Mouse (Mus musculus) embryonic stem cell, embryonic (primary cell): Measurements from ENCODE around the gene Nkx2-5.

ENCODE experiments used
- CTCF ChIA-PET, 4 experiments: fragments of 300-600 bp in 2 of 4; fragments of 350-600 bp in 2 of 4; sonication (Branson Sonifier 250); formaldehyde crosslinking; loops; one replicate each; lab custom pipeline; 2022; ENCODE audit warnings: inconsistent platforms in 2 of 4; lab: Charles Lee
- POLR2A ChIA-PET, 4 experiments: fragments of 300-600 bp in 2 of 4; fragments of 350-600 bp in 2 of 4; sonication (Branson Sonifier 250); formaldehyde crosslinking; loops; one replicate each; lab custom pipeline; 2022; ENCODE audit warnings: antibody characterized with exemption in 4 of 4, inconsistent platforms in 1 of 4; lab: Charles Lee

Gene Nkx2-5

GRCm38 (mm10) chr17:26864343-26864742 lies 19.5 kb upstream of the Nkx2-5 start:
- ChIA-PET POLR2A (no interaction called here), CTCF (no interaction called here)

GRCm38 (mm10) chr17:26861793-26862192 lies 17.0 kb upstream of the Nkx2-5 start:
- CTCF ChIA-PET = interaction anchor here in 2 of 4 experiments (1.0 to 1.4 kb wide), 2 partner anchors 32 to 67 kb away, joined by 3 to 4 read pairs; no protein-coding TSS in a partner anchor
- POLR2A ChIA-PET = interaction anchor here in 1 of 4 experiments (1.3 kb wide), 1 partner anchor 13 kb away, joined by 4 read pairs; no protein-coding TSS in a partner anchor

GRCm38 (mm10) chr17:26861383-26861782 lies 16.6 kb upstream of the Nkx2-5 start:
- CTCF ChIA-PET = interaction anchor here in 2 of 4 experiments (1.0 to 1.4 kb wide), 2 partner anchors 32 to 66 kb away, joined by 3 to 4 read pairs; no protein-coding TSS in a partner anchor

GRCm38 (mm10) chr17:26860906-26861305 lies 16.1 kb upstream of the Nkx2-5 start:
- ChIA-PET CTCF (interaction anchor here in 2 of 4 experiments (1.0 to 1.4 kb wide), 2 partner anchors 33 to 66 kb away, joined by 3 to 4 read pairs; no protein-coding TSS in a partner anchor), POLR2A (no interaction called here)

More at GRCm38 (mm10) chr17:26861383-26861782, 16.6 kb upstream of the Nkx2-5 start:
- POLR2A ChIA-PET = interaction anchor here in 1 of 4 experiments (1.3 kb wide), 1 partner anchor 13 kb away, joined by 4 read pairs; no protein-coding TSS in a partner anchor

GRCm38 (mm10) chr17:26852262-26852661 lies 7.5 kb upstream of the Nkx2-5 start:
- ChIA-PET CTCF (interaction anchor here in 1 of 4 experiments (0.6 kb wide), 1 partner anchor 837 kb away, joined by 3 read pairs; no protein-coding TSS in a partner anchor), POLR2A (no interaction called here)

- CTCF ChIA-PET = no interaction called here
- POLR2A ChIA-PET = interaction anchor here in 2 of 4 experiments (1.2 to 2.9 kb wide), 4 partner anchors 13 to 342 kb away, joined by 3 to 18 read pairs (median 6); no protein-coding TSS in a partner anchor
These were observed 6.3 kb upstream of the Nkx2-5 start for GRCm38 (mm10) chr17:26851136-26851460.

GRCm38 (mm10) chr17:26850358-26851135 lies 5.7 kb upstream of the Nkx2-5 start:
- ChIA-PET POLR2A (interaction anchor here (0.6 to 2.9 kb wide), 9 partner anchors 10 to 342 kb away, joined by 3 to 18 read pairs (median 5); no protein-coding TSS in a partner anchor), CTCF (interaction anchor here in 1 of 4 experiments (0.6 kb wide), 1 partner anchor 45 kb away, joined by 4 read pairs; no protein-coding TSS in a partner anchor)

- ChIA-PET CTCF (interaction anchor here in 2 of 4 experiments (0.6 to 1.1 kb wide), 3 partner anchors 12 to 46 kb away, joined by 3 to 4 read pairs (median 4); no protein-coding TSS in a partner anchor), POLR2A (interaction anchor here (0.6 to 2.9 kb wide), 13 partner anchors 9 to 341 kb away, joined by 3 to 18 read pairs (median 5); no protein-coding TSS in a partner anchor)
These were observed 5.0 kb upstream of the Nkx2-5 start for GRCm38 (mm10) chr17:26849746-26850357.

- ChIA-PET CTCF (interaction anchor here in 3 of 4 experiments (0.6 to 1.1 kb wide), 3 partner anchors 11 to 68 kb away, joined by 3 to 4 read pairs (median 4); partner anchors contain the start of gene Kifc5b (in 1 of the 3)), POLR2A (interaction anchor here in 3 of 4 experiments (0.7 to 2.9 kb wide), 12 partner anchors 9 to 340 kb away, joined by 3 to 18 read pairs (median 4); no protein-coding TSS in a partner anchor)
These were observed 4.4 kb upstream of the Nkx2-5 start for GRCm38 (mm10) chr17:26849106-26849745.

GRCm38 (mm10) chr17:26848236-26848635 lies 3.4 kb upstream of the Nkx2-5 start:
- CTCF ChIA-PET = interaction anchor here in 1 of 4 experiments (0.7 kb wide), 1 partner anchor 29 kb away, joined by 3 read pairs; no protein-coding TSS in a partner anchor
- POLR2A ChIA-PET = interaction anchor here in 3 of 4 experiments (0.8 to 1.6 kb wide), 4 partner anchors 9 to 14 kb away, joined by 3 to 5 read pairs (median 4); no protein-coding TSS in a partner anchor

- ChIA-PET CTCF (interaction anchor here in 1 of 4 experiments (0.7 kb wide), 1 partner anchor 30 kb away, joined by 3 read pairs; no protein-coding TSS in a partner anchor), POLR2A (interaction anchor here in 2 of 4 experiments (0.8 to 1.3 kb wide), 4 partner anchors 9 to 29 kb away, joined by 3 to 4 read pairs (median 3); no protein-coding TSS in a partner anchor)
These were observed 3.0 kb upstream of the Nkx2-5 start for GRCm38 (mm10) chr17:26847801-26848200.

GRCm38 (mm10) chr17:26846411-26846810 lies 1.6 kb upstream of the Nkx2-5 start:
- POLR2A ChIA-PET = no interaction called here
- CTCF ChIA-PET = no interaction called here

- ChIA-PET CTCF (interaction anchor here in 1 of 4 experiments (0.6 to 1.1 kb wide), 2 partner anchors 50 to 381 kb away, joined by 4 to 5 read pairs; no protein-coding TSS in a partner anchor), POLR2A (interaction anchor here in 3 of 4 experiments (0.7 to 1.8 kb wide), 3 partner anchors 30 to 130 kb away, joined by 4 to 10 read pairs (median 8); partner anchors contain the start of gene Crebrf (in 1 of the 3))
These were observed 591 bp upstream of the Nkx2-5 start for GRCm38 (mm10) chr17:26845149-26846050.

GRCm38 (mm10) chr17:26844371-26844851 lies 398 bp downstream of the Nkx2-5 start:
- CTCF ChIA-PET = interaction anchor here in 2 of 4 experiments (0.9 to 1.1 kb wide), 2 partner anchors 50 to 51 kb away, joined by 3 to 4 read pairs; no protein-coding TSS in a partner anchor
- POLR2A ChIA-PET = interaction anchor here in 2 of 4 experiments (0.9 to 1.8 kb wide), 3 partner anchors 8 to 129 kb away, joined by 3 to 8 read pairs (median 4); partner anchors contain the start of gene Crebrf (in 1 of the 2)

- POLR2A ChIA-PET = interaction anchor here in 2 of 4 experiments (0.9 to 1.8 kb wide), 3 partner anchors 8 to 128 kb away, joined by 3 to 8 read pairs (median 4); partner anchors contain the start of gene Crebrf (in 1 of the 2)
- CTCF ChIA-PET = interaction anchor here in 2 of 4 experiments (0.6 to 0.9 kb wide), 3 partner anchors 51 to 122 kb away, joined by 3 read pairs; partner anchors contain the start of gene Phf1 (in 1 of the 2)
These were observed 1.0 kb downstream of the Nkx2-5 start for GRCm38 (mm10) chr17:26843696-26844236.

GRCm38 (mm10) chr17:26843229-26843567 lies 1.6 kb downstream of the Nkx2-5 start:
- POLR2A ChIA-PET = interaction anchor here in 1 of 4 experiments (0.6 kb wide), 1 partner anchor 550 kb away, joined by 3 read pairs; no protein-coding TSS in a partner anchor

More at GRCm38 (mm10) chr17:26843229-26843567, 1.6 kb downstream of the Nkx2-5 start:
- CTCF ChIA-PET = interaction anchor here in 1 of 4 experiments (0.6 to 0.7 kb wide), 2 partner anchors 89 to 123 kb away, joined by 3 read pairs; partner anchors contain the start of gene Phf1
